Mouse (Mus musculus) spleen, postnatal 4 days (tissue): Measurements from ENCODE around the gene Rgs9bp.
A peak's percentile ranks its signal among the peaks of the same experiment; 100 is the strongest.

Experiments
- DNase-seq, 2 experiments: peaks; one replicate each; pipeline ENCODE4 v3.0.0; 2022; ENCODE audit warnings: low spot score in 2 of 2

The Rgs9bp gene

DNA sequence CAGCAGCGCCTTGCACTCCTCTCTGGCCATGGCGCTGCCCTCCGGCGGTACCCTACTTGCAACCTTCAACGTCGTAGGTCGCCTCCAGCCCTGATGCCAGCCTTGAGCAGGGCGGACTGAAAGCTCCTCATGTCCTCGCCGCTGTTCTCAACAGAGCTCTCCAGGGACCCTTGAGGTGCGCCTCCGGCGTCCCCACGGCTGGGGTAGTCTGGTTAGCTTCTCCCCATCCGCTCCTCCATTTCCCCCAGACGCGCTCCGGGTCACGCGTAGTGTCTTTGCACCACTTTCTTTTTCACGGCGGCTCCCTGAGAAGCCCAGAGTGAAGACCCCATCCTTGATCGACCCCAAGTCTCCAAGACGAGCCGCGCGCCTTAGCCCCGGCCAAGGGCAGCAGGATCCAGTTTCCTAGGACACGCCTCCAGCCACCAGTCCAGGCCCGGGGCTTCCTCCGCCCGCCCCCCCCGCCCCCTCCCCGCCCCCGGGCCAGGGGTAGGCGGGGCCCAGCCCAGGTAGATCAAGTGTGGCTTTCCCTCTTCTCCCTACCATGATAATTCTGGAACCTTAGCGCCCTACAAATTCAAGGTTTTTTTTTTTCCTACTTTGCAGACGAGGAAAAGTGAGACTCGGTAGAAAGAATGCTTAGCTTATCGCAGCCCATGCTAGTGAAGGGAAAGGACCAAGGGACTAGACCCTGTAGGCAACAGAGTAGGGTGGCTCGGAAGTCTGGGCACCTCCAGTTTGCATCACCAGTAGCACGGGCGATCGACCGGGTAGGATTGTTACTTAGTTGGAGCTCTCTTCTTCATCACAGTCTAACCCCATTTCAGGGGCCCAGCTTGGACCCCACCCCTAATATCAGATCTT is at the start of gene Rgs9bp:
Gene Rgs9bp, minus strand, starts transcription at position 392 of the 864 bp plus-strand sequence.
- DNase-seq: peak; percentile 27 to 74

DNA sequence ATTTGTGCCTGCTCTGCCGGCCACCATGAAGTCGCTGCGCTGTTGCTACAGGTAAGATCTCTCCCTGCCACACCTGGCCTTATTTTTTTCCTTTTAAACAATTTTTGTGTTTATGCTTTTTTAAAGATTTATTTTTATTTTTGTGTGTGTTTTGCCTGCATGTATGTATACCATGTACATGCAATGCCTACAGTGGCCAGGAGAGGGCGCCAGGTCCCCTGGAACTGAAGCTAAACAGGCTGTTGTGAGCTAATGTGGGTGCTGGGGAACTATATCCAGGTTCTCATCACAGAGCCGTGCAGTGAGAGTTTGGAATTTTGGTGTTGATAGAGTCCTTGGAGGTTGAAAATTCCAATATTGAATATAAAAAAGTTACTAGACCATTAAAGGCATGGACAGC is 43.1 kb upstream of the Rgs9bp start:
- peak; percentile 29 to 77 for DNase-seq

DNA sequence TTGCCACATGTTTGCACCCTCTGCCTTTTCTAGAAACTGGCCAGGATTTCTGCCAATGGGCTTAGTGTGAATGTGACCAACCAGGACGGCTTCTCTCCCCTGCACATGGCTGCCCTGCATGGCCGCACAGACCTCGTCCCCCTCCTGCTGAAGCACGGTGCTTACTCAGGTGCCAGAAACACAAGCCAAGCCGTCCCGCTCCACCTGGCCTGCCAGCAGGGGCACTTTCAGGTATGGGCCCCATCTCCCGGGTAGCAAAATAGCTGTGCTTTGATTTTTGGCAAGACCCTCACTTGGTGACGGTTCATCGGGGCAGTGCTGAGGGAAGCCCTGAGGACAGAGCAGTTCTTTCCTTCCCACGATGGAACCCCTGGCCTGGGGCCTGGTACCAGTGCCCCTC is 42.0 kb upstream of the Rgs9bp start:
- DNase-seq: no peak

DNA sequence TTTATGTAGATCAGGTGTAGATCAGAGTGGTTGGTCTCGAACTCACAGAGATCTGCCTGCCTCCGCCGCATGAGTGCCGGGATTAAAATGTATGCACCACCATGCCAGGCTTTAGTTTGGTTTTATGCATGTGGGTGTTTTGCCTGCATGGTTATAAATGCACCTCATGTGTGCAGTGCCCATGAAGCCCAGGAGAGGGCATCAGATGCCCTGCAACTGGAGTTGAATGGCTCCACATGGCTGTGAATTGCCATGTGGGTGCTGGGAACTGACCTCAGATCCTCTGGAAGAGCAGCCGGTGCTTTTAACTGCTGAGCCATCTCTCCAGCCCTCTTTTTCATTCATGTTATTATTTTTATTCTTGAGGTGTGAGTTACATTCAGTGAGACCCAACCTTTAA is 40.7 kb upstream of the Rgs9bp start:
- DNase-seq: no peak

DNA sequence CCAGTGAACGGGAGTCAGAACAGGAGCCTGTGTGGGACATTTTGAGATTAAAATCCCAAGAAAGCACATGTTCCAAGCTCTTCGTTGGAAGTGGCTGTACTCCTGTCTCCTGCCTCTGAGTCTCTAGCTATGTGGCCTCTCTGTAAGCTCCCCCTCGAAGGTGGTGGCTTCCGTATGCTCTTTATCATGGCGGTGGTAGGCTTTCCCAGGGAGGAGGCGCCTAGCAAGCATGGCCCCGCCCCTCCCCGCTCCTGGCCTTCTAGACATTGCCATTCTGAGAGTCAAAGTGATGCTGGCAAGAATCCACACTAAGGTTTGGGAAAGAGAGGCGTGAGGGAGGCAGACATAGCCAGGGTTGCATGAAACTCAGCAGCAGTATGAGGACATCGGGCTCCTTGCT is 37.2 kb upstream of the Rgs9bp start:
- DNase-seq: no peak

DNA sequence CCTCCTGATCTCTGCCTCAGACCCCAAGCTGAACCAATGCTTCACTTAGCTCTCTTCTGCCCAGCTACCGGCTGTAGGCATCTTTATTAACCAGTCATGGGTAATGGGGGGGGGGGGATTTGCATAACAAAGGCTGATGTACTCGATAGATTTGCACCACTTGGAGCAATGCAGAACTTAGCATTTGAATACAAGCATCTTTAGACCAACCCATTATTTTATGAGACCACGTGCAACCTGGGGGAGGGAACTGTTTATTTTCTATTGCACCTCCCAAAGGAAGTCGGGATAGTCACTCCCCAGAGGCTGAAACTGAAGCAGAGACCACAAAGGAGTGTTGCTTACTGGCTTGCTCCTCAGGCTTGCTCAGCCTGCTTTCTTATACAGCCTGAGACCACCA is 32.1 kb upstream of the Rgs9bp start:
- DNase-seq: no peak

DNA sequence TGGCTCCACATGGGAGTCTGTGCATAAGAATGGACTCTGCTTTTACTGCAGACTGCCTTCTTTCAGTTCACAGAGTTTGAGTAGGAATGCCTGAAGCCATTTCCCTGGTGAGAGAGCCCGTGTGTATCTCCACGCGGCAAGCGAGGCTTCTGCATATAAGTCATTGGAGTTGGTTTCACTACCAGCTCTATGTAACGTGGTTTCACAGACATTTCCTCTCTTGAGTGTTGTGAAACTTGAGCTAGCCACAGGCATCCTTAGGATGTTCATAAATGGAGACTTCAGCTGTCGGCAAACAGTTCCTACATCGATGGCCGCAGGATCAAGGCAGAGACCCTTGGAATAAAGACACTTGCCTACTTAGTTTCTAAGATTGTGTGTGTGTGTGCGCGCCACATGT is 23.9 kb upstream of the Rgs9bp start:
- DNase-seq: no peak

DNA sequence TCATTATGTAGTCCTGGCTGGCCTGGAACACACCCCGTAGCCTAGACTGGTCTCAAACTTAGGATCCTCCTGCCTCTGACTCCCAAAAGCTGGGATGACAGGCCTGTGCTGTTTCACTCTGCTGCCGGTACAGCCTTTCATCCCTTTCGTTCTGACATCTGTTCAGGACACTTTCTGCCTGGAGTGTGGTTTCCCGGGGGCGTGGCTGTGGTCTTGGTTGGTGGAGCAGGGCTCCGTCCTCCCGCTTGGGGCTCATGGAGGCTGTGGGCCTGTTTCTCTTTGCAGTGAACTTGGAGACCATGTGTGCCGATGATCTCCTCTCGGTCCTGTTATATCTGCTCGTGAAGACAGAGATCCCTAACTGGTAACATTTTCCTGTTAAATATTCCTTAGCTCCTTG is 21.4 kb upstream of the Rgs9bp start:
- DNase-seq: no peak

DNA sequence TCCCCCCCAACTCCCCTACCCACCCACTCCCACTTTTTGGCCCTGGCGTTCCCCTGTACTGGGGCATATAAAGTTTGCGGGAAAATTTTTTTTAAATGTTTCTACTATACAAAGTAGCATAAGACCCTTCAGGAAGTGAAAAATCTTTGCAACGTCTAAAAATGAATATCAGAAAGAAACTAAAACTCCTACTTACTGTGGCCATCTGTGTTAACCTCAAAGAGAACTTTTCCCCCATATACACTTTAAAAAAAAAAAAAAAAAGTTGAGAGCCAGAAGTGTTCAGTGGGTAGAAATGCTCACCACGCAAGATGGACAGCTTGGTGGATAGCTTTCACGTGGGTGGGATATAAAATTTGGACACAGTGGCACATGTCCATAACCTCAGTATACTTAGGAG is 17.4 kb upstream of the Rgs9bp start:
- DNase-seq: no peak

DNA sequence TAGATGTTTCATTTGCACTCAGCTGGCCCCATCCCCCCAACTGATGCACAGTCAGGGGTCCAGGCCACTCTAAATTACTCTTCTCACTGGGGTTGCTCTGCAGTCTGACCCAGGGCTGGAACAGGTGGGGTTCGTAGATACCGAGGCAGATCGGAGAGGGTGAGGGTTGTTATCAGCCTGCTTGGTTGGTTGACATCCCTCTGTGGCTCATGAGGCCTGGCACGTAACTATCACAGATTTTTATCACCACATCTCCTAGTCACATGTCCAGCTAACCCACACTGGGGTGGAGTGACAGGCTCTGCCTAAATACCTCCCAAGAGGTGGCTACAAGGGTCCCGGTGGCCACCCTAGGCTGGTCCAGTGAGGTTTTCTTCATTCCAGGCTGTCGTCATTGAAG is 15.7 kb upstream of the Rgs9bp start:
- no peak for DNase-seq

DNA sequence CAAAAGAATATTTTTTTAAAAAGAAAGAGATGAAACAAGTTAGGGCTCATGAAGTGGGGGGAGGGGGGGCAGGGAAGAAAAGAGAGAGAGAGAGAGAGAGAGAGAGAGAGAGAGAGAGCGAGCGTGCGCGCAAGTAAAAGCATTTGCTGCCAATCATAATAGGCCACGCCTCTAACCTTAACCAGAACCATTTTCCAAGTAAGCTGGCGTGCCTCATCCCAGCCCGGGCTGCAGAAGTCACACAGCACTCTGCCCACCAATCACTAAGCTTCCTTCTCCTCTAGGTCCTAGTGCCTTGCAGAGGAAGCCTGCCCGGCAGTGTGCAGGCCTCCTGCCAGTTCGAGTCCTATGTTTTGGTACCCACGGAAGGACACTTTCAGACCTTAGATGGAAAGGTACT is 14.6 kb upstream of the Rgs9bp start:
- no peak for DNase-seq

DNA sequence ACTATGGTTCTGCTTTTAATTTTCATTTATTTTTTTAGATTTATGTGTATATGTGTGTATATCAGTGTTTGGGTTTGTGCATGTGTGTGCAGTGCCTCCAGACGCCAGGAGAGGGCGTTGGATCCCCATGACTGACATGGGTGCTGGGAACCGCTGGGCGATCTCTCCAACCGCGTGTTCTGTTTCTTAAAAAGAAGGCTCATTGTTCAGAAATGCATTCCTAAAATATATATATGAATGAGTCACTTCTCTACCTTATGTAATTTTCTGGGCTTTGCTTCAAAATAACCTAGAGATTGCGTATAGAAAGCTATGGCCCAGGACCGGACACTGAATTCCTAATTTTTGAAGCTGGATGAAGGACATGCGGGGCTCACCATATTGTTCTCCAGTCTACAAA is 14.1 kb upstream of the Rgs9bp start:
- DNase-seq: no peak

DNA sequence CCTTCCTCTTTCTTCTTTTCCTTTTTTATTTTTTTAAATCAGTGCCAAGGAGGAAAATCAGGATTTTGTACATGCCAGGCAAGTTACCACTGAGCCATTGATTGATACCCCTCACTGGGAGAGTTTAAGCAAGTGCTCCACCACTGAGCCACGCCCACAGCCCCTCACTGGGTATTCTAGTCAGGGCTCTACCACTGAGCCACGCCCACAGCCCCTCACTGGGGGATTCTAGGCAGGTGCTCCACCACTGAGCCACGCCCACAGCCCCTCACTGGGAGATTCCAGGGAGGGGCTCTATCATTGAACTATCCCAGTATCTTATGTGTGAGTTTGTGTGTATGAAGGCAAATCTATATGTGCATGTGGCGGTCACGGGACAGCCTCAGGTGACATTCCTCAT is 8.9 kb upstream of the Rgs9bp start:
- no peak for DNase-seq

DNA sequence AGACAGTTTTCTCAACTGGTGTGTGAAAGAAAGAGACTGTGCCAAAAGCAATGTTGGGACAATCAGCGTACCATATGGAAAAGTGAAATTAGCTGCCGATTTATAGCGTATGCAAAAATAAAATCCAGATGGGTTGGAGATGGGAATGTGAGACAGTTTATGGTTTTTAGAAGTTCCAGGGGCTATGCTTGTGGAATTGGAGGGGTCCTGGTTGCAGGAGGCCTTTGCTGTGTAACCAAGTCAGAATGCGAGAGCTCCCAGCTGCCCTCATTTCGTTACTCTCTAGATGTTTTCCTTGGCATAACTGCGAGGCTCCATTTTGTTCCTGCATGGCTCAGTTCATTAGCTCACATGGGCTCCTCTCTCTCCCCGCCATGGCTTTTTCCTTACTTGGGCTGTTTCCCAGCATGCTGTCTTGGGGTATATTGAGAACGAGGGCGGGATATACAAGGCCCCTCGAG is 5.4 kb upstream of the Rgs9bp start:
- no peak for DNase-seq

DNA sequence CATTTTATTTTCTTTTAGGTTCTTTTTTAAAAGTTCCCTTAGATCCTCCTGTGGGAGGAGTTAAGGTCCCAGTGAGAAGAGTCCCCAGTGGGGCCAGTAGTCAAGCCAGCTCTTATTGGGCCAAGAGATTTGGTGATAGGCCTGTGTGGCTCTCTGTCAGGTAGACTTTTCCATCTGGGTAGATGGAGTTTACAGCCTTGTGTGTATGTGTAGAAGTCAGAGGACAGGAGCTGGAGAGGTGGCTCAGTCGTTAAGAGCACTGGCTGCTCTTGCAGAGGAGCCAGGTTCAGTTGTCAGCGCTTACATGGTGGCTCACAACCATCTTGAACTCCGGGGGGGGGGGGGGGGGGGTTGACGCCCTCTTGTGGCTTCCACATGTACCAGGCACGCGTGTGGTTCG is 4.1 kb upstream of the Rgs9bp start:
- DNase-seq: no peak

DNA sequence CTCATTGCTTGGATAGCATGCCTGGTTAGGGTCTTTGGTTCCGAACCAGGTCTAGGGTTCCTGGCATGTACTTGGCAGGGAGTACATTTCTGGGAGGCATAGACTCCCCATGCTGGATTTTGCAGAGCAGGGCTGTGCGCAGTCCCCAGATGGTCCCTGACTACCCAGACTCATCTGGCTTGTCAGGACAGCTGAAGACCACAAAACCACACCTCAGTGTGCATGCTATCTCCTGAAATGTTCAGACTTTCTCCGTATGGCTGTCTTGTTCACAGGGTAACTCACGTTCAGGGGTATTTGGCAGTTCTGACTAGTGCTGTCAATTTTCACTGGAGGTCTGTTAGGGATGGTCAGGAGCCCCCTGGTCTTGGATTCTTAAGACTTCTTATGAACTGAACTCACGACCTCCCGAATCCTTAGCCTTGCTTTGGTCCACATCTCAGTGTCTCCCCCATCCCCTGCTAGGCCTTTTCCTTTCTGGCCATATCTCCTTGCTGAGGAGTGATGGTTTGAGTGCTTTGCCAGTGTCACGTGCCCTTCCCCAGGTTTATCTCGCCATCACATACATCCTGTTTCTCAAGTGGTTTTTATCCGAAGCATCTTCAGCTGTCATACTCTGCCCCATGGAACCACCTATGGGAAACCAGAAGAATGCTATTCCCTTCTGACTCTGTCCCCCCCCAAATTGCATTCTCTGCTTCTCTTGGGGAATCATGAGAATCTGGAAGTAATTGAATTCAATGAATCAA is 3.5 kb upstream of the Rgs9bp start:
- no peak for DNase-seq

DNA sequence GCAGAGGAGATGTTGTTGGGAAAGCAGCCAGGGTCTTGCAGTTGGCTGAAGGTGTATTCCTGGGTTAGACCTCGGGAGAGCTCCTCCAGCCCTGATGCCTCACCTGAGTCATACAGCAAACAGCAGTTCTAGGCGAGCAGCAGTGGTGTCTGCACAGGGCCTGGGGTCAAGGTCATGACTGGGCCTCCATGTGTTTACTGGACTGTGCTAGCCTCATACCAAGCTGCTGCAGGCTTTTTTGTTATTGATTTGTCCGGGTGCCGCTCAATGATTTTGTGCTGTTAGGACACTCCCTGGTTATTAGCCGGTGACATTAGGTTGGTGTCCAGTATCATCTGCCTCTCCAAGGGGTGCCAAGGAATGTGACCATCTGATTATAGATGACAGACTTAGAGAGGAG is 2.3 kb upstream of the Rgs9bp start:
- DNase-seq: no peak

DNA sequence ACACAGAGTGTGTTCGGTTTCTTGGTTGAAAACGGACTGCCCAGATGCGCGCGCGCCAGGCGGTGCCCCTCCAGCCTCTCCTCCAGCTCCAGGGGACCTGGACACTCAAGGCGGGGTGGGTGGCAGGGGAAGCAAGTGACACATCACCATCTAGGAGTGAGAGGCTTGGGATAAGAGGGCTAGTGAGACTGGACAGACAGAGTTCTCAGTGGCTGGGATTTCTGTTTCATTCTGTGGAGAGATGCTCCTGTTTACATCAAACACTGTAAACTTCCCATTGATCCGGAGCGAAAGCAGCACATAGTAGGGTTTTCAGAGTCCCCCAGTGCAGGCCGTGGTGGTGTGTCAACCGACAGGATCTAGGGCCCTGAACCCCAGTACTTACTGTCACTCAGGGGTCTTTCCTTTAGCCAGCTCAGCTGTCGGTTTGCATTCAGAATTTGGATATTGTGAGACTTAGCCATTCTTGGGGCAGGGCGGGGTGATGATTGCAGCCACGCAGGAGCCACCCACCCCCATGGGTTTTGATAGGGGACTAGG is 1.6 kb upstream of the Rgs9bp start:
- DNase-seq: peak in 1 of 2 experiments; percentile 72

DNA sequence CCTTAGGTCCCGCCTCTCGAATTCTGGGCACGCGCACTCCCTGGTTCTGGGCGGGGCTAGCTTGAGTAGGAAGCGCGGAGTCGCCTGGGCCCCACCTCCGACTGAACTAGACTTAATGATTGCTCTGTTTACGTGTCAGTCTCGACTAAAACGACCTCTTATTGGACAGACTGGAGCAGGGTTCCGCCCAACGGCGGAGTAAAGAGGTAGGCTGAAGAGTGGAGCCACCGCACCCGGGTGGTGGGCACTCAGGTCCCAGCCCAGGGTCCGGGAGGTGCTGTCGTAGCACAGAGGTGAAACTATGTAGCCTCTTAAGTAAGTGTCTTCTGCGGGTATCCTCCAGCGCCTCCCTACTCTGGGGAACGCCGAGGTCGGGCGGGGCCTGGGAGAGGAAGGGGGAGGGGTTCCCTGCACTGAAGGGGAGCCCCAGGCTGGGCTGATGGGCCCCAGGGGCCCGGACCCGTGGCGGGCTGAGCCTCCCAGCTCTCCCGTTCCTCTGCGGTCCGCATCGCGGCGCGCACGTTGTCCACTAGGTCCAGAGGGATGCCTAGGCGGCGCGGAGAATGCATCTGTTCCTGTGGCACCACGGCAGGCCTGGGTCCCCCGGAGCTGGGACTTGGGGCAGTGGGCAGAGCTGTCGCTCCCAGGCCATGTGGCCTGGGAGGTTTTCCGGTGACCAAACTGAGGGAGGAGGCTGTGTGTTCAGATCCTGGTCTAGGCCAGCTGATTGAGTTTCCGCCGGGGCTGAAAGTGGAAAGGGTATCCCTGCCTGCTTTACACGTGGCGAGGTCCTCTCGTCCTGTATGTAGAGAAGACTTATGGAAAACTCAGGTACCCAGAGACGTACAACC is 898 bp upstream of the Rgs9bp start, which contains the start of gene Ankrd27:
Gene Ankrd27, plus strand, starts transcription at position 190 of the 851 bp plus-strand sequence.
- peak; percentile 93 to 94 for DNase-seq

DNA sequence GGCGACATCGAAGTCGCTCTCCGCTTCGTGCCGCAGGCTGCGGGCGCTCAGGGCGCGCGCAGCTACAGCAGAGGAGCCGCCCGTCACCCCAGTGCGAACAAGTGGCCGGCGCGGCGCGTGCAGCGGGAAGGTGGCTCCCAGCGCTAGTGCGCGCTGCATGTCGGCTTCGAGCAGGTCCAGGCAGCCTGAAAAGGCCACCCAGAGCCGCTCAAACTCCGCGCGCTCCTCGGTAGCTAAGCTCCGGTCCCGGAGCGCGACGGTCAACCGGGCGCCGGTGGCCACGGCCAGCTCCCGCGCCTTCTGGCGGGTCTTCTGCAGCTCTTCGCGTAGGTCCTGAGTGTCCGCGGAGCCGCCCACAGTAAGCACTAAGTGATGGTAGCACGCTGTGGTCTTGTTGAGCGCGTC is 594 bp downstream of the Rgs9bp start:
- peak; percentile 46 to 78 for DNase-seq

DNA sequence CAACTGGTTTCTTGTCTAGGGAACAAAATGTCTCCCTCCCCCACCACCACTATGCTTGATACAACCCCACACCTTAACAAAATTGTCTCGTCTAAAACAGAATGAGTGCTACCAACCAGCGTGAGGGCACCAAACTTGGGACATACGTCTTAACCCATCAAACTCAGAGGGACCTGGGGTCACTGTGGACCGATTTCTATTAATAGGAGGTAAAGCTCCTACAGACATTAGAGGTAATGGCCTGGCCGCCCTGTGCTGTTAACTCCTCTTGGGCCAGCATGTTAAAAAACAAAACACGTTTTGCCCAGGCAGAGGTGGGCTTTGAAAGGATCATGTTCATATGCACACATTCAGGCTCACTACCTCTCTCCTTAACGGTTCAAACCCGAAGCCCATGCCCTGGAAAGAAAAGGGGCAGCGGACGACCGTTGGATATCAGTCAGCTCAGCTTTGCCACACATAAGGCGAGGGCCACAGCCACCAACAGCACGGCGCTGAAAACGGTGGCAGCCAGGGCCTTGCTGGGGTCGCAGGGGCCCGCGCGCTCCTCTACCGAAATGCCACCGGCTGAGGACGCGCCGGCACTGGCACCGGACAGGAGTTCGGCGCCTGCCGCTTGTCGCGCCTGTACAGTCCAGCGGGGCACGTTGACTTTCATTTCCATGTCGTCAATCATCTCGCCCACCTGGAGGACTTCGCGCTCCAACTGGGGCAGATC is 1.2 kb downstream of the Rgs9bp start:
- DNase-seq: peak; percentile 16 to 70
